Mouse (Mus musculus): ENCODE data around the gene Cryzl2. TPM values are rescaled to one million over a fixed set of nuclear protein-coding genes. Genes with fewer than 3 reads are reported as not detected.
A peak's percentile ranks its signal among the peaks of the same experiment; 100 is the strongest.

Gene Cryzl2
- total RNA-seq (2015) (6.0 and 8.4 TPM in 2 replicates), total RNA-seq (2017) (4.7 and 8.0 TPM in 2 replicates)

GRCm38 (mm10) chr1:157458421-157459208 lies at the start of gene Cryzl2:
Gene Cryzl2, plus strand, starts transcription at chr1:157458577.
- peak; percentile 97 for ATAC-seq (ENCODE audit: poor library complexity, severe bottlenecking)

GRCm38 (mm10) chr1:157409648-157410047 lies 48.7 kb upstream of the Cryzl2 start:
- ATAC-seq (ENCODE audit: poor library complexity, severe bottlenecking) = no peak

- ATAC-seq (ENCODE audit: poor library complexity, severe bottlenecking) = no peak
These were observed 47.4 kb upstream of the Cryzl2 start for GRCm38 (mm10) chr1:157410937-157411336.

- no peak for ATAC-seq (ENCODE audit: poor library complexity, severe bottlenecking)
These were observed 47.1 kb upstream of the Cryzl2 start for GRCm38 (mm10) chr1:157411341-157411710.

GRCm38 (mm10) chr1:157411711-157412380 lies 46.5 kb upstream of the Cryzl2 start:
- peak; percentile 26 for ATAC-seq (ENCODE audit: poor library complexity, severe bottlenecking)

GRCm38 (mm10) chr1:157412454-157413369 lies 45.7 kb upstream of the Cryzl2 start, which contains the start of gene Rasal2:
Gene Rasal2, minus strand, starts transcription at chr1:157412595.
- peak; percentile 93 for ATAC-seq (ENCODE audit: poor library complexity, severe bottlenecking)

- no peak for ATAC-seq (ENCODE audit: poor library complexity, severe bottlenecking)
These were observed 42.6 kb upstream of the Cryzl2 start for GRCm38 (mm10) chr1:157415771-157416170.

GRCm38 (mm10) chr1:157416628-157417027 lies 41.7 kb upstream of the Cryzl2 start:
- ATAC-seq (ENCODE audit: poor library complexity, severe bottlenecking) = no peak

- ATAC-seq (ENCODE audit: poor library complexity, severe bottlenecking) = no peak
These were observed 41.0 kb upstream of the Cryzl2 start for GRCm38 (mm10) chr1:157417414-157417813.

GRCm38 (mm10) chr1:157417861-157418260 lies 40.5 kb upstream of the Cryzl2 start:
- ATAC-seq (ENCODE audit: poor library complexity, severe bottlenecking) = no peak

- ATAC-seq (ENCODE audit: poor library complexity, severe bottlenecking) = no peak
These were observed 32.5 kb upstream of the Cryzl2 start for GRCm38 (mm10) chr1:157425741-157426427.

- no peak; the same call in 1 of the 2 replicates for ATAC-seq (ENCODE audit: poor library complexity, severe bottlenecking)
These were observed 31.4 kb upstream of the Cryzl2 start for GRCm38 (mm10) chr1:157426933-157427332.

- no peak for ATAC-seq (ENCODE audit: poor library complexity, severe bottlenecking)
These were observed 30.8 kb upstream of the Cryzl2 start for GRCm38 (mm10) chr1:157427604-157428003.

- no peak for ATAC-seq (ENCODE audit: poor library complexity, severe bottlenecking)
These were observed 30.0 kb upstream of the Cryzl2 start for GRCm38 (mm10) chr1:157428366-157428765.

- ATAC-seq (ENCODE audit: poor library complexity, severe bottlenecking) = no peak
These were observed 25.1 kb upstream of the Cryzl2 start for GRCm38 (mm10) chr1:157433316-157433715.

GRCm38 (mm10) chr1:157434404-157434803 lies 24.0 kb upstream of the Cryzl2 start:
- ATAC-seq (ENCODE audit: poor library complexity, severe bottlenecking) = peak; percentile 27; the same call in 1 of the 2 replicates

GRCm38 (mm10) chr1:157435926-157436325 lies 22.5 kb upstream of the Cryzl2 start:
- ATAC-seq (ENCODE audit: poor library complexity, severe bottlenecking) = no peak

GRCm38 (mm10) chr1:157438290-157438689 lies 20.1 kb upstream of the Cryzl2 start:
- no peak for ATAC-seq (ENCODE audit: poor library complexity, severe bottlenecking)

GRCm38 (mm10) chr1:157439101-157439500 lies 19.3 kb upstream of the Cryzl2 start:
- ATAC-seq (ENCODE audit: poor library complexity, severe bottlenecking) = no peak

GRCm38 (mm10) chr1:157439973-157440641 lies 18.3 kb upstream of the Cryzl2 start:
- ATAC-seq (ENCODE audit: poor library complexity, severe bottlenecking) = no peak
